Mouse (Mus musculus) spleen, adult 2 months (tissue): ENCODE results near the gene Mpp3. TPM values are rescaled to one million over a fixed set of nuclear protein-coding genes. Genes with fewer than 3 reads are reported as not detected.
A peak's percentile ranks its signal among the peaks of the same experiment; 100 is the strongest.

ENCODE experiments used
- DNase-seq, 2 experiments: peaks; one replicate each; pipeline versions ENCODE4 v3.0.0 to v3.0.0-alpha.2; 2012 to 2021; ENCODE audit warnings: low spot score in 2 of 2, low read depth in 1 of 2
- H3K27ac ChIP-seq: fragments of 200-500 bp; 2 replicates; pipeline ENCODE4 v1.5.1; 2012; ENCODE audit warnings: low read length, inconsistent platforms; ENCODE audit not compliant: insufficient read depth
- H3K27me3 ChIP-seq: fragments of 200-500 bp; 2 replicates; pipeline ENCODE4 v1.6.1; 2012; ENCODE audit warnings: mild to moderate bottlenecking, moderate library complexity, low read length, inconsistent platforms; ENCODE audit not compliant: control insufficient read depth, insufficient read depth
- H3K36me3 ChIP-seq: fragments of 200-500 bp; 2 replicates; pipeline ENCODE4 v1.6.1; 2012; ENCODE audit warnings: mild to moderate bottlenecking, low read length, inconsistent platforms; ENCODE audit not compliant: control insufficient read depth, insufficient read depth
- H3K4me1 ChIP-seq: fragments of 200-500 bp; 2 replicates; pipeline ENCODE4 v1.6.1; 2011; ENCODE audit warnings: inconsistent platforms; ENCODE audit not compliant: control insufficient read depth, insufficient read depth, insufficient read length
- H3K4me3 ChIP-seq: fragments of 200-500 bp; 2 replicates; pipeline ENCODE4 v1.5.1; 2011; ENCODE audit warnings: mild to moderate bottlenecking, inconsistent platforms; ENCODE audit not compliant: insufficient read depth, insufficient read length; ENCODE audit errors: extremely low read depth
- CTCF ChIP-seq: fragments of 200-500 bp; IDR thresholded peaks from 2 replicates; pipeline ENCODE4 v1.5.1; 2011; ENCODE audit warnings: mild to moderate bottlenecking, inconsistent platforms; ENCODE audit not compliant: insufficient read depth, insufficient read length, insufficient replicate concordance; ENCODE audit errors: extremely low read depth
- POLR2A ChIP-seq: fragments of 200-500 bp; IDR thresholded peaks from 2 replicates; pipeline ENCODE4 v1.6.1; 2011; ENCODE audit warnings: low read depth, low read length, inconsistent platforms
- WGBS: fragments of 180-500 bp; shearing (Covaris S2); methylation state at CpG from one replicate; pipeline ENCODE4 v1.1.7; 2018; 5-methylcytosine and 5-hydroxymethylcytosine counted together
- polyA plus RNA-seq: library from polyadenylated mRNA; depleted of rRNA; stranded (reverse); fragments of >200 nt; gene quantifications from 2 replicates; pipeline ENCODE4 v1.2.3, GENCODE M21; 2012

Mpp3 gene
- polyA plus RNA-seq, 1 experiment, result 2.7 TPM

DNA sequence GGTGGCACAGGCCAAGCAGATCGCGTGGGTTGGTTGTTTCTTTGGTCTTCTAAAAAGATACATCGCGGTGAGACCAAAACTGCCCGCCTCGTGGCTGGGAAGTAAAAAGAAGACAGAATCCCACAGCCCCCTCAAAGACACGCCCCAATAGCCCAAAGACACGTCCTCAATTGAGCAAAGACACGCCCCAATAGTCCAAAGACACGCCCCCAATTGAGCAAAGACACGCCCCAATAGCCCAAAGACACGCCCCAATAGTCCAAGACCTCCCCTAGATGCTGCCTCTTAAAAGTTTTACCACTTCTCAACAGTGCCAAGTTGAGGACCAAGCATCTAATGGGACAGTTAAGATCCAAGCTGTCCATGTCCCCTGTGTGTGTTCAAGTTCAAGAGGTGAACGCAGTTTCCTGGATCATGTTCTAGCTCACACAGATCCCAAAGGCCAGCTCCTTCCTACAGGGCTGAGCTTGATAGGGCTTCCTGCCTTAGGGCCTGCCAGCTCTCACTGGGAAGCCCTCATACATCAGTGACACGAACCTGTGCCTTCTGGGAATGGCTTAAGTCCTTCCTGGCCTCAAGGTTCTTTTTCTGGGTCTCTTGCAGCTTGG lies 21.7 kb upstream of the Mpp3 start:
- H3K27ac ChIP-seq, result no peak overlapping the region; the same call in 1 of the 2 replicates
- TF ChIP-seq POLR2A (no peak), CTCF (no peak)
- 70% methylated on average over 14 of the region's 14 CpGs for WGBS
- no peaks in the 10 kb centered on the region for H3K36me3 ChIP-seq
- no peaks in the 10 kb centered on the region; the same call in 1 of the 2 replicates for H3K4me1 ChIP-seq
- no peaks in the 10 kb centered on the region for H3K27me3 ChIP-seq
- no peak overlapping the region for H3K4me3 ChIP-seq
- DNase-seq, result no peak

DNA sequence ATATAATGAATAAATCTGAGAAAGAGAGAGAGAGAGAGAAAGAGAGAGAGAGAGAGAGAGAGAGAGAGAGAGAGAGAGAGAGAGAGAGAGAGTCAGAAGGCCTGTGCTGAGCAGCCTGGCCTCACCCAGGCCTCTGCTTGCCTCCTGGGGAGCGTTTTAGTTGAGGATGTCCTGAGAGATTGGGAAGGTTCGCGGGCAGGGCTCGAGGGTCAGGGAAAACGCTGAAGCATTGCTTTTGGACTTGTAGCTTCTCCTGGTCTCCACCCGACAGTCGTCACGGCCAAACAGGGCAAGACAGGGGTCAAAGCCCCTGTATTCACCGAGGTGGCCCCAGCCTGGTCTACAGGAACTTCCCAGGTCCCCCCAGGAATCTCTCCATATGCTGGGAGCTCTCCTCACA lies 18.3 kb upstream of the Mpp3 start:
- no peaks in the 10 kb centered on the region; the same call in 1 of the 2 replicates for H3K4me1 ChIP-seq
- H3K27me3 ChIP-seq, result no peaks in the 10 kb centered on the region
- no peak overlapping the region for H3K27ac ChIP-seq
- WGBS, result 93% methylated on average over 9 of the region's 9 CpGs
- TF ChIP-seq POLR2A (no peak), CTCF (no peak)
- H3K36me3 ChIP-seq, result no peaks in the 10 kb centered on the region
- no peak overlapping the region for H3K4me3 ChIP-seq
- no peak for DNase-seq

DNA sequence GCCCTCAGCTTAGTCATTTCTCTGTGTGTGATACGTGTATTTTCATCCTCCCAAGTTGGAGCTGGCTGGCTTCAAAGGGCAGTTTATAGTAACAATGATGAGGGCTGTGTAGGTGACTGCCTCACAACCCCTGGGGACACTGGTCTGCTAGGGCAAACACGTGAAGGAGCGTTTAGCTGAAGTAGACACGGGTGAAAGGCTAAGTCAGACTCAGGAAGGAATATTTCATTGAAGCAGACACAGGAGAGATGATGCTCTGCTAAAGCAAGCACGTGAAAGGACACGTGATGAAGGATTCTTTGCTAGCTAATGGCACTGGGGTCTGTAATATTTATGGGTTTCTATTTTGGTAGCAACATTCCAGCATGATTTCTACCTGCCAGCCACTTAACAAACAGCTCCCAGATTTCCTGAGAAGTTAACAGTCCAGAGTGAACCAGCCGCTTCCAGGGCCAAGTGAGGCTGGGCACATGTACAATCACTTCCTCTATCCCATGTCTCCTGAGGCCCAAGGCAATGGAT lies 16.5 kb upstream of the Mpp3 start:
- Histone ChIP-seq H3K36me3 (no peaks in the 10 kb centered on the region), H3K27ac (no peak overlapping the region), H3K4me3 (no peak overlapping the region), H3K4me1 (no peaks in the 10 kb centered on the region), H3K27me3 (no peaks in the 10 kb centered on the region)
- DNase-seq, result no peak
- WGBS, result 85% methylated on average over 7 of the region's 7 CpGs
- TF ChIP-seq CTCF (no peak), POLR2A (no peak)

DNA sequence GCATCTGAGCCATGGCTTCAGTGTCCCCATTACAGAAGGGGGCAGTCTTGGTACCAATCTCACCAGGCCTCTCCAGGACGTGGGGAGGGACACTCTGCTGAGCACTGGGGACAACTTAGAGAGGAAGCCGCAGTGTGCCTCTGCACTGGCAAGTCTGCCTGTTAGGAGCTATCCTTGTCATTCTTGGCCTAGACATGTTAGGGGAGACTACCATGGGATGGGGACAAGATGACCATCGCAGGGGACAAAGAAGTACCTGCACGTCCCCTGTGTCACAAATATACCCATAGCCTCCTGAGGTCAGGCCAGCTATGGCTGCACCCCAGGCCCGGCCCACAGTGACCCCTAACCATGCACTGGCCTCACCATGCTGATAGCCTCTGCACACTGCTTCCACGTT lies 15.1 kb upstream of the Mpp3 start:
- Histone ChIP-seq H3K36me3 (no peaks in the 10 kb centered on the region), H3K4me1 (no peaks in the 10 kb centered on the region), H3K27ac (no peak overlapping the region), H3K27me3 (no peaks in the 10 kb centered on the region), H3K4me3 (no peak overlapping the region)
- WGBS, result 85% methylated on average over 6 of the region's 6 CpGs
- TF ChIP-seq CTCF, result no peak
- no peak for TF ChIP-seq POLR2A
- DNase-seq, result no peak

DNA sequence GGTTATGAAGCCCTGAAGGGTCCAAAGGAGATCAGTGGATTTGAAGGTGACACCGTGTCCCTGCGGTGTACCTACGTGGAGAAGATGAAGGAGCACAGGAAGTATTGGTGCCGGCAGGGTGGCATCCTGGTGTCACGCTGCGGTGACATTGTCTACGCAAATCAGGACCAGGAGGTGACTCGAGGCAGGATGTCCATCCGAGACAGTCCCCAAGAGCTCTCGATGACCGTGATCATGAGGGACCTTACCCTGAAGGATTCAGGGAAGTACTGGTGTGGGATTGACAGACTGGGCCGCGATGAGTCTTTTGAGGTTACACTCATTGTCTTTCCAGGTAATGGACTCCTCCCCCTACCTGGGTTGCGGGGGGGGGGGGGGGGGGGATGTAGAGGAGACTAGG lies 14.7 kb upstream of the Mpp3 start:
- H3K27ac ChIP-seq, result no peak overlapping the region

DNA sequence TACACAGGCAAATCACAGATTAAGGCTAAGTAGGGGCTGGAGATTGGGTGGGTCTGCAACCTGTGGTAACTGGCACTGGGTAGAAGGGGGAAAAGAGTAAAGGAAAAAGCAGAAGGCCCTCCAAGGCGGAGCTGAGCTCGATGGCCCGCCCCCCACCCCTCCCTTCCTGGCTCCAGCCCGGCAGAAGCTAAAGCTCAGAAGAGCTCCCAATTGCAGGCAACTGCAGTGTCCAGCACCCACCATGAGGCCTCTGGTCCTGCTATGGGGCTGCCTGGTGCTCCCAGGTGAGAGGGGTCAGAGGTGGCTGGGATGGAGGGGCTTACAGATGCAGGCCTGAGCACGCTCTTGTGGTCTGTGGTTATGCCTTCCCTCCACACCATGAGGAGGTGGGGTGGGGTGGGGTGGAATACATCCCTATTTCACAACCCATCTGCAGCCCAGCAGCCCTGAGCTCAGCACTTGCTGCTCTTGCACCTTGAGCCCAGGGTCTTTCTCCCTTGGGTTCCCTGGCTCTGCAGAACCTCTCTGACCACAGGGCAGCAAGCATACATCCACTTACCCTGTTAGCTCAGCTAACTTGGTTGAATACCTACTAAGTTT lies 13.2 kb upstream of the Mpp3 start, which contains the start of gene Cd300lg:
TSS of gene Cd300lg (plus strand) at position 160 of the 600 bp plus-strand sequence.
- no peak for DNase-seq
- Histone ChIP-seq H3K4me3 (peak within 1 kb of the TSS; percentile 39; the same call in 1 of the 2 replicates), H3K27ac (no peak within 1 kb of the TSS), H3K27me3 (no peaks in the 10 kb centered on the region), H3K36me3 (no peaks in the 10 kb centered on the region), H3K4me1 (no peaks in the 10 kb centered on the region)
- WGBS, result 14% methylated on average over 5 of the region's 5 CpGs
- TF ChIP-seq CTCF (no peak), POLR2A (no peak)

More for the DNA sequence above, 14.7 kb upstream of the Mpp3 start:
- H3K4me3 ChIP-seq, result no peak overlapping the region
- WGBS, result 95% methylated on average over 14 of the region's 14 CpGs
- no peaks in the 10 kb centered on the region for H3K27me3 ChIP-seq
- TF ChIP-seq CTCF (no peak), POLR2A (no peak)
- no peak for DNase-seq
- no peaks in the 10 kb centered on the region for H3K4me1 ChIP-seq
- no peaks in the 10 kb centered on the region for H3K36me3 ChIP-seq

DNA sequence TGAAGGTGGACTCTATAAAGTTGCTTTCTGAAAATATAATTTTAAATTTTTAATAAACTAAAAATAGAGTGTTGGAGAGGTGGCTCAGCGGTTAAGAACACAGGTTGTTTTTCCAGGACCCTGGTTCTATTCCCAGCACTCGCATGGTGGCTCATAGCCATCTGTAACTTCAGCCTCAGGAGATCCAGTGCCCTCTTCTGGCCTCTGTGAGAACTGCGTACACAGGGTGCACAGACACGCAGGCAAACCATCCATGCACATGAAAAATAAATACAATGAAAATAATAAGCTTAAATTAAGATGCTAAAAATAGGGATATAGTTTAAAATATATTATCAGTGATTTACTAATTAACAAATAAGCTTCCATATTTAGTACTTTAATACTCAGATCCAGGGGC lies 12.4 kb upstream of the Mpp3 start:
- WGBS, result 82% methylated on average over 4 of the region's 4 CpGs

More for the DNA sequence above, 12.4 kb upstream of the Mpp3 start:
- no peak overlapping the region for H3K27ac ChIP-seq
- no peak overlapping the region for H3K4me3 ChIP-seq
- TF ChIP-seq CTCF (no peak), POLR2A (no peak)
- no peaks in the 10 kb centered on the region for H3K27me3 ChIP-seq
- H3K4me1 ChIP-seq, result no peaks in the 10 kb centered on the region
- DNase-seq, result no peak
- no peaks in the 10 kb centered on the region for H3K36me3 ChIP-seq
